Mouse (Mus musculus): ENCODE results near the gene Fam3c. TPM values are rescaled to one million over a fixed set of nuclear protein-coding genes. Genes with fewer than 3 reads are reported as not detected.

The Fam3c gene
- polyA plus RNA-seq, 2 experiments = 23.8 to 65.2 TPM

DNA sequence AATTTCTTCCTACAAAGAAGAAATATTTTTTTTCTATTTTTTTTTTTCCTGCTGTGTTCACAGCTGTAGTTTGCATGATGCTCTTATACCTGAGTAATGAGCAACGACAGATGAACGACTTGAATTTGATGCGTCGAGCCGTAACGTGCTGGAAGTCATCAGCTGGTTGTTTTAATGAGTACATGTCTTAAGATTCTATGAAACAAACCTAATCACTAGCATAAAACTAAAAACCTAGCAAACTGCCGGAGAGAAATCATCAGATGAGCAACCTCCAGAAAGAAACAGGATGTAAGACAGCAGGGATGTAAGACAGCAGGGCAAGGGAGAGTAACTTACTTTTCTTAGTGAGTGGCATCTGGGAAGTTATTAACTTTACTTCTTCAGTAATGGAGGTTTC is 1.4 kb downstream of the Fam3c start:
- WGBS = 51% methylated on average over 7 of the region's 7 CpGs
- peak overlapping the region; percentile 83 for H3K4me3 ChIP-seq (replicated peaks; ENCODE audit: low read length)
- no peak for TF ChIP-seq POLR2A (IDR thresholded peaks at IDR 0.05; ENCODE audit: borderline replicate concordance, extremely low read depth, insufficient read depth, insufficient read length)
- ATAC-seq (ENCODE audit: low FRiP score, low read depth) (no peak), DNase-seq (ENCODE audit: low spot score) (no peak)
- H3K4me1 ChIP-seq (ENCODE audit: control insufficient read depth, insufficient read depth, low read length) = peaks cover 14% of the 10 kb centered on the region; the same call in 1 of the 2 replicates
- H3K4me2 ChIP-seq (replicated peaks; ENCODE audit: low read depth, low read length, severe bottlenecking) = peak overlapping the region; percentile 60
- no peaks in the 10 kb centered on the region for H3K9me3 ChIP-seq (ENCODE audit: control insufficient read depth, low read length)
- H3K9ac ChIP-seq (ENCODE audit: low read depth, low read length, severe bottlenecking) = no peak overlapping the region
- no peaks in the 10 kb centered on the region for H3K27me3 ChIP-seq (ENCODE audit: control insufficient read depth, insufficient read depth, low read length)
- no peak overlapping the region for H3K27ac ChIP-seq (replicated peaks; ENCODE audit: low read depth, low read length)
- H3K36me3 ChIP-seq (ENCODE audit: control insufficient read depth, insufficient read depth, low read length) = no peaks in the 10 kb centered on the region

DNA sequence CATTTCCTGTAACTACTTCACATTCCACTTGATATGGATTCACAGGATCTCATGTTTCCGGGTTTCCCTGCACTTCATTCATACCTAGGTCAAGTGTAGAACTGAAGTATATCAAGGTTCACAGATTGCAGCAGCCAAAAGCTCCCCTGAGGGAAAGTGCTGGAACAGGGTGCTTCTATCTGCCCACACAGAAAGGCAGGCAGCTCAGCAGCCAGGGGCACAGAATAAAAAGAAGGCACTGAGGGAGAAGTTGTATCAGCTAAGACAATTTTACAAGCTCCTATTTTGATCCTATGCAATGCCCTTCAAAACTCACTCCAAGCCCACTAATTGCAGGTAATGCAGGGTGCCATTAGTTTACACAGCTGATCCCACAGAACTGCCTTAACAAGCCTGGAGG is 2.0 kb downstream of the Fam3c start:
- no peak overlapping the region for H3K9ac ChIP-seq (ENCODE audit: low read depth, low read length, severe bottlenecking)
- no peak overlapping the region for H3K27ac ChIP-seq (replicated peaks; ENCODE audit: low read depth, low read length)
- no peaks in the 10 kb centered on the region for H3K9me3 ChIP-seq (ENCODE audit: control insufficient read depth, low read length)
- H3K36me3 ChIP-seq (ENCODE audit: control insufficient read depth, insufficient read depth, low read length) = no peaks in the 10 kb centered on the region
- ATAC-seq (ENCODE audit: low FRiP score, low read depth) = no peak
- H3K4me3 ChIP-seq (replicated peaks; ENCODE audit: low read length) = no peak overlapping the region
- 42% methylated on average over 1 of the region's 1 CpGs for WGBS
- TF ChIP-seq POLR2A (IDR thresholded peaks at IDR 0.05; ENCODE audit: borderline replicate concordance, extremely low read depth, insufficient read depth, insufficient read length) = no peak
- H3K4me2 ChIP-seq (replicated peaks; ENCODE audit: low read depth, low read length, severe bottlenecking) = peak overlapping the region; percentile 60
- peaks cover 14% of the 10 kb centered on the region; the same call in 1 of the 2 replicates for H3K4me1 ChIP-seq (ENCODE audit: control insufficient read depth, insufficient read depth, low read length)
- DNase-seq (ENCODE audit: low spot score) = no peak
- no peaks in the 10 kb centered on the region for H3K27me3 ChIP-seq (ENCODE audit: control insufficient read depth, insufficient read depth, low read length)

DNA sequence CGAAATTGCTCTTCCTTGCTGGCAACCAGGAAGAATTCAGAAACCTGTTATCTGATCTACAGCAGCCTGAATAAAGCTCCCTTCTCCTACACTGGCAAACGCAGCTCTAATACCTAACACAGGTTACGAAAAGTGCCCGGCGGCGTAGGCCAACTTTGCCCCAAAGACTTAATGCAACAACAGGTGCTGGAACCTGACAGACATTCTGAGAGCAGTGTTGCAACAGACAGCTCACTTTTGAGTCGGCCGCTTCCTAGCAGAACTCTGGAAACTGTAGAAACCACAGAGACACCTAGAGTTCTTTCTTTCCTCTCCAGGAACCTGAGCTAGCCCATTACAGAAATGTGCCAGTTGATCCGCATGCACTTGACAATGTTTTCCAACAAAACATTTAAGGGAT is 4.5 kb downstream of the Fam3c start:
- WGBS = 83% methylated on average over 9 of the region's 9 CpGs
- H3K36me3 ChIP-seq (ENCODE audit: control insufficient read depth, insufficient read depth, low read length) = no peaks in the 10 kb centered on the region
- no peaks in the 10 kb centered on the region for H3K9me3 ChIP-seq (ENCODE audit: control insufficient read depth, low read length)
- no peak overlapping the region for H3K4me2 ChIP-seq (replicated peaks; ENCODE audit: low read depth, low read length, severe bottlenecking)
- no peak overlapping the region for H3K27ac ChIP-seq (replicated peaks; ENCODE audit: low read depth, low read length)
- H3K27me3 ChIP-seq (ENCODE audit: control insufficient read depth, insufficient read depth, low read length) = no peaks in the 10 kb centered on the region
- no peak overlapping the region for H3K4me3 ChIP-seq (replicated peaks; ENCODE audit: low read length)
- no peak overlapping the region for H3K9ac ChIP-seq (ENCODE audit: low read depth, low read length, severe bottlenecking)
- H3K4me1 ChIP-seq (ENCODE audit: control insufficient read depth, insufficient read depth, low read length) = peaks cover 26% of the 10 kb centered on the region
- ATAC-seq (ENCODE audit: low FRiP score, low read depth) (no peak), DNase-seq (ENCODE audit: low spot score) (no peak)
- no peak for TF ChIP-seq POLR2A (IDR thresholded peaks at IDR 0.05; ENCODE audit: borderline replicate concordance, extremely low read depth, insufficient read depth, insufficient read length)

DNA sequence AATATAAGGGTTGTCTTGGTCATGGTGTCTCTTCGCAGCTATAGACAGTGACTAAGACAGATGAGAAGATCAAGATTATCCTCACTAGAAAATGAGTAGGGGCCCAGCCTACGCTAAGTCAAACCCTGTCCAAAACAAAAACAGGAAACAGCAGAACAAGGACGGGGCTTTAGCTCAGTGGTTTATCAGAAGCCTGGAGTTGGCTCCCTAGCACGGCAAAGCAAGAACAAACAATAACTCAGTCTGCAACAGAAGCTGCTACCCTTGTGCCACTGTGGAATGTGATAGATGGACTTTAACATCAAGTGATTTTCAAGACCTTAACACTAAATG is 5.8 kb downstream of the Fam3c start:
- H3K4me3 ChIP-seq (replicated peaks; ENCODE audit: low read length) = no peak overlapping the region
- ATAC-seq (ENCODE audit: low FRiP score, low read depth) = no peak
- H3K36me3 ChIP-seq (ENCODE audit: control insufficient read depth, insufficient read depth, low read length) = no peaks in the 10 kb centered on the region
- no peak for TF ChIP-seq POLR2A (IDR thresholded peaks at IDR 0.05; ENCODE audit: borderline replicate concordance, extremely low read depth, insufficient read depth, insufficient read length)
- H3K9me3 ChIP-seq (ENCODE audit: control insufficient read depth, low read length) = no peaks in the 10 kb centered on the region
- no peak overlapping the region for H3K4me2 ChIP-seq (replicated peaks; ENCODE audit: low read depth, low read length, severe bottlenecking)
- no peak overlapping the region for H3K9ac ChIP-seq (ENCODE audit: low read depth, low read length, severe bottlenecking)
- peaks cover 23% of the 10 kb centered on the region for H3K4me1 ChIP-seq (ENCODE audit: control insufficient read depth, insufficient read depth, low read length)
- no peak overlapping the region for H3K27ac ChIP-seq (replicated peaks; ENCODE audit: low read depth, low read length)
- no peak for DNase-seq (ENCODE audit: low spot score)
- WGBS = 72% methylated on average over 4 of the region's 4 CpGs
- H3K27me3 ChIP-seq (ENCODE audit: control insufficient read depth, insufficient read depth, low read length) = no peaks in the 10 kb centered on the region

DNA sequence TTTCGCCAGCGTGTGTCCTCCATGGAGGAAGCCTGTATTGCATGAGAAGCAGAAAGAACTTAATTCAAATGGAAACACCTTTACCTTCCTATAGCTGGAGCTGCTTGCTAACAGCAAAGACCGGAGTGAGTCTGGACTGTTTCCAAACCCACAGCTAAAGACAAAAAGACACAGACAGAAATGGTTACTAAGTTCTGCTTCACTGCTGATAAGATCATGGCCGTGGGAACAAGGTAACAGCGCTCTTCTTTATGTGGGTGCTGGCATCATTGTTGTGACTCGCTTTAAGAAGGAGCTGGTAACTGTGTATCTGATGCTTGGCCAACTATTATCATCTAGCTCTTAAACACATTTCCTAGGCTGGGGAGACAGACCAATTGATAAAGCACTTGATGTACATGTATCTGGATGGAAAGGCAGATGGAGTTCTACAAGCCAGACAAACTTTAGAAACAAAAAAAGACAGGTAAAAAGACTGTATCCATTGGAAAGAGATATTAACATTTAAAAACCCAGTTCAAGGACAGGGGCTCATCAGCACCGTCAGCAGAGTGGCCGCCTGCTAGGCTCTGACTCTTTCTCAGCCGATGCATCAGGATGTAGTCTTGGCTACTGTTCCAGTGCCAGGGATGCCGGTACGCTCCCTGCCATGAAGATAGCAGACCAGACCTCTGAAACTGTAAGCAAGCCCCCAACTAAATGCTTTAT is 6.4 kb downstream of the Fam3c start:
- WGBS = 87% methylated on average over 11 of the region's 11 CpGs
- no peaks in the 10 kb centered on the region for H3K36me3 ChIP-seq (ENCODE audit: control insufficient read depth, insufficient read depth, low read length)

More for the DNA sequence above, 6.4 kb downstream of the Fam3c start:
- Histone ChIP-seq H3K27me3 (ENCODE audit: control insufficient read depth, insufficient read depth, low read length) (no peaks in the 10 kb centered on the region), H3K4me1 (ENCODE audit: control insufficient read depth, insufficient read depth, low read length) (peaks cover 18% of the 10 kb centered on the region), H3K4me3 (replicated peaks; ENCODE audit: low read length) (no peak overlapping the region), H3K9ac (ENCODE audit: low read depth, low read length, severe bottlenecking) (no peak overlapping the region), H3K27ac (replicated peaks; ENCODE audit: low read depth, low read length) (no peak overlapping the region), H3K9me3 (ENCODE audit: control insufficient read depth, low read length) (no peaks in the 10 kb centered on the region), H3K4me2 (replicated peaks; ENCODE audit: low read depth, low read length, severe bottlenecking) (no peak overlapping the region)
- DNase-seq (ENCODE audit: low spot score) = no peak
- TF ChIP-seq POLR2A (IDR thresholded peaks at IDR 0.05; ENCODE audit: borderline replicate concordance, extremely low read depth, insufficient read depth, insufficient read length) = no peak
- no peak for ATAC-seq (ENCODE audit: low FRiP score, low read depth)

Data from limb, embryonic 14.5 days (tissue).